Mouse (Mus musculus) spleen, adult 2 months (tissue): ENCODE data around the gene Med27. TPM values are rescaled to one million over a fixed set of nuclear protein-coding genes. Genes with fewer than 3 reads are reported as not detected.

ENCODE experiments used
- DNase-seq, 2 experiments: peaks; one replicate each; pipeline versions ENCODE4 v3.0.0 to v3.0.0-alpha.2; 2012 to 2021; ENCODE audit warnings: low spot score in 2 of 2, low read depth in 1 of 2
- H3K27ac ChIP-seq: fragments of 200-500 bp; 2 replicates; pipeline ENCODE4 v1.5.1; 2012; ENCODE audit warnings: low read length, inconsistent platforms; ENCODE audit not compliant: insufficient read depth
- H3K27me3 ChIP-seq: fragments of 200-500 bp; 2 replicates; pipeline ENCODE4 v1.6.1; 2012; ENCODE audit warnings: mild to moderate bottlenecking, moderate library complexity, low read length, inconsistent platforms; ENCODE audit not compliant: control insufficient read depth, insufficient read depth
- H3K36me3 ChIP-seq: fragments of 200-500 bp; 2 replicates; pipeline ENCODE4 v1.6.1; 2012; ENCODE audit warnings: mild to moderate bottlenecking, low read length, inconsistent platforms; ENCODE audit not compliant: control insufficient read depth, insufficient read depth
- H3K4me1 ChIP-seq: fragments of 200-500 bp; 2 replicates; pipeline ENCODE4 v1.6.1; 2011; ENCODE audit warnings: inconsistent platforms; ENCODE audit not compliant: control insufficient read depth, insufficient read depth, insufficient read length
- H3K4me3 ChIP-seq: fragments of 200-500 bp; 2 replicates; pipeline ENCODE4 v1.5.1; 2011; ENCODE audit warnings: mild to moderate bottlenecking, inconsistent platforms; ENCODE audit not compliant: insufficient read depth, insufficient read length; ENCODE audit errors: extremely low read depth
- CTCF ChIP-seq: fragments of 200-500 bp; IDR thresholded peaks from 2 replicates; pipeline ENCODE4 v1.5.1; 2011; ENCODE audit warnings: mild to moderate bottlenecking, inconsistent platforms; ENCODE audit not compliant: insufficient read depth, insufficient read length, insufficient replicate concordance; ENCODE audit errors: extremely low read depth
- POLR2A ChIP-seq: fragments of 200-500 bp; IDR thresholded peaks from 2 replicates; pipeline ENCODE4 v1.6.1; 2011; ENCODE audit warnings: low read depth, low read length, inconsistent platforms
- WGBS: fragments of 180-500 bp; shearing (Covaris S2); methylation state at CpG from one replicate; pipeline ENCODE4 v1.1.7; 2018; 5-methylcytosine and 5-hydroxymethylcytosine counted together
- polyA plus RNA-seq: library from polyadenylated mRNA; depleted of rRNA; stranded (reverse); fragments of >200 nt; gene quantifications from 2 replicates; pipeline ENCODE4 v1.2.3, GENCODE M21; 2012; rRNA removed

Med27 gene
- polyA plus RNA-seq, 1 experiment: 27.6 TPM

DNA sequence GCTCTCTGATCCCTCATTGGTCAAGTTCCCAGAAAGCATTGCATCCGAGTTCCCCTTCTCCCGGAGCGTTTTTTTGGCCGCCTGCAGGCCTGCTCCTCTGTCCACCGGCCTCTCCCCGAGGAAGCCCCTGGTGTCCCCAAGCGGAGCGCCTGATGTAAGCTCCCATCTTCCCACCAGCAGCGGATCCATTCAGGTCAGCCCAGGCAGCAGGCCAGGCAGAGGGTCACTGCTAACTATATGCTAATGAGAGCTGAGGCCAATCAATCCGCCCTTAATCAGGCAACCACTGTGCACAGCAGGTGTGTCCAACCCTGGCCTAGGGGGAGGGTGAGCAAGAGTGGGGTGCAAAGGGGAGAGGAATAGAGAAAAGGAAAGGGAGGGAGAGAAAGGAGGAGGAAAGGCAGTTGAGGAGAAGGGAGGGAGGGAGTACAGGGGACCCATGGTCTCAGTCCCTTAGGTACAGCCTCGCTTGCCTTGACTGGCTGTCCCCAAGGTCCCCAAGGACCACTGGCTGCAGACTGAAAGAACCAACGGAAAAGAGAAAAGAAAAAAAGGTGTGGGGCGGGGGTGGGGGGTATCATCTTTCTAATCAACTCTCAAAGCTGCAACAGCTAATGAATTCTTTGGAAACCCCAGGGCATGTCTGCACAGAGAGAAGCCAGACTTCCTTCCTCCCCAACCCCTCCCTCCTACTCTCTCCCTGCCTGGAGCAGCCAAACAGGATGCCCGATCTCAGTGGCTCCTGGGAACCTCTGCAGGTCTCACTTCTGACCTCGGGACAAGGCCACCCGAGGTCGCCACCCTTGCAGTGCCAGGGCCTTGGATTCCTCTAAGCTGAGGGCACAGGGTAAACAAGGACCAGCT, 219.2 kb downstream of the Med27 start:
- no peak for TF ChIP-seq POLR2A
- TF ChIP-seq CTCF: no peak
- no peak overlapping the region for H3K27ac ChIP-seq
- no peaks in the 10 kb centered on the region for H3K36me3 ChIP-seq
- no peaks in the 10 kb centered on the region for H3K4me1 ChIP-seq
- WGBS: 47% methylated on average over 17 of the region's 17 CpGs
- no peak overlapping the region for H3K4me3 ChIP-seq
- no peaks in the 10 kb centered on the region; the same call in 1 of the 2 replicates for H3K27me3 ChIP-seq
- DNase-seq: no peak

DNA sequence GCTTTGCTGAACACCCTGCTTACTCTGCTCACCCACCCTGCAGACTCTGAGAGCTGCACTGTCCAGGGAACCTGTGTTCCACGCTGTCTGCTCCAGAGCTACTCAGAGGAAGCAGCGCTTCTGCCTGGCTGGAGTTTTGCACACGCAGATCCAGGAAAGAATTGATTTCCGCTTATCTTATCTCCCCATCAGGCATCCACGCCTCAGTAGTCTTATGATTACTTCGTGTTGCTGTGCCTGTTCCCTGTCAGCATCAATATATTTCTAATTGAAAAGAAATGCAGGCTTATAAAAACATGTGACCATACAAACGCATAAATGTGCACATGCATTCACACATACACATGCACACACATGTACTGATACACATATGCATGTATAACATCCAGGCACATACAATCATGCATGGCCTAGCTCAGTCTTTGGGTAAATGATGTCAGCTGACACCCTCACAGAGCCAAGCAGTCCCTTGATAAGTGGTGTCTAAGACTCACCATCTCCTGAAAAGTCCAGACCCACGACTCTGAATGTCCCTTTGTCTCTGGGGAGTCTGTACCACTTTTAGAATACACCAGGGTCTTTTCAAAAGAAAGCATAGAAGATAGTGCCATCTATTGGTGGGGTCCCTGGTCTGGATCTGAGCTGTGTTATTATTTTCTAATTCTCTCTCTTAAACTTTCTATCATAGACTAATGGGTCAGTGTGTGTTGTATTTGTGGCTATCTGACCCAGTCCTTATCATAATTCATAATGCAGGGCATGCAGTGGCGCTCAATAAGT, 225.5 kb downstream of the Med27 start:
- Histone ChIP-seq H3K36me3 (no peaks in the 10 kb centered on the region), H3K4me3 (no peak overlapping the region), H3K27ac (no peak overlapping the region), H3K27me3 (no peaks in the 10 kb centered on the region), H3K4me1 (no peaks in the 10 kb centered on the region)
- 66% methylated on average over 9 of the region's 9 CpGs for WGBS
- TF ChIP-seq CTCF (no peak), POLR2A (no peak)
- DNase-seq: no peak

DNA sequence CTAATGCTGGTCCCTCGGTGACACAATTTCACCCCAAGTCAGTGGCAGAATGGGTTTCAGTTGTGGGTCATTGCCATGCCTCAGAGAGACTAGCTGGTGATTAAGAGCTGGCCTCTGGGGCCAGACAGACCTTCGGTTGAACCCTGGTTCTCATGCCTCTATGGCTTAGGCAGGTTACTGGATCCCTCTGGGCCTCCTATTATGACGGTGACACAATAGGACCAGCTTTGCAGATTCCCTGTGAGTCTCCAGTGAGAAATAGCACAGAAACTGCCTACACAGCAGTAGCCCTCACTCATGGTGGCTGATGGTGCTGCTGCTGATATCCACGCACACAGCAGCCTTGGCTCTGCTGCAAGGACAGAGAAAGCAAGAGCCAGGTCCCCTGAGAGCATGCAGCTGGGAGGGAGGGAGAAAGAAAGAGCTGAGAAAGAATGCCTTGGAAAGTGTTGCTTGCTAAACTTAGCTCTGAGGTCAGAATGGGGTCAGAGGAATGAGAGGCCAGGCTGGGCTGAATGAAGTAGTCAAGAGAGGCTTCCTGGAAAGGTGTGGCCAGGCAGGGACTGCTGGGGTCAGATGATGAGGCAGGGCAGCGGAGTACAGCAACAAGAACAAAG, 226.3 kb downstream of the Med27 start:
- WGBS: 76% methylated on average over 5 of the region's 5 CpGs

DNA sequence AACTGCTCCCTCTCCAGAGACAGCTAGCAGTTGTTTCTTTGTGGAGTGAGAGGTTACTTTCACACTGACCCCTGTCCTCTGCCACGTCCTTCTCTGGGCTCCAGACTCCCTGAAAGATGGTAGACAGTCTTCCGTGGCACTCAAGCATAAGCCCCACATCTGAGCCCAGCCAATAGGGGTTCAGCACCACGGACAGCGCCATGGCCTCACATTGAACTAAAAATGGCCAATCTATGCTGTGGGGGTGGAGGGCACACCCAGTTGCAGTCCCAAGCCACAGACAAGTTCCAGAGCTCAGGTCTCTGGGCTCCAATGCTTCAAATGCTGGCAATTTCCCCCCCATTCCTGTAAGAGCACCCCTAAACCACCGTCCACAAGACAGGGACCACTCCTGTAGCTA, 227.0 kb downstream of the Med27 start:
- no peaks in the 10 kb centered on the region for H3K4me1 ChIP-seq
- no peaks in the 10 kb centered on the region for H3K36me3 ChIP-seq
- no peak for TF ChIP-seq POLR2A
- no peak for TF ChIP-seq CTCF
- H3K27me3 ChIP-seq: no peaks in the 10 kb centered on the region
- 10% methylated on average over 5 of the region's 5 CpGs for WGBS
- peak in 1 of 2 experiments; percentile 18 for DNase-seq
- H3K4me3 ChIP-seq: no peak overlapping the region
- H3K27ac ChIP-seq: no peak overlapping the region

More for the DNA sequence above, 226.3 kb downstream of the Med27 start:
- no peak overlapping the region for H3K4me3 ChIP-seq
- no peaks in the 10 kb centered on the region for H3K27me3 ChIP-seq
- TF ChIP-seq CTCF (no peak), POLR2A (no peak)
- no peak overlapping the region for H3K27ac ChIP-seq
- no peaks in the 10 kb centered on the region for H3K4me1 ChIP-seq
- H3K36me3 ChIP-seq: no peaks in the 10 kb centered on the region
- DNase-seq: no peak

DNA sequence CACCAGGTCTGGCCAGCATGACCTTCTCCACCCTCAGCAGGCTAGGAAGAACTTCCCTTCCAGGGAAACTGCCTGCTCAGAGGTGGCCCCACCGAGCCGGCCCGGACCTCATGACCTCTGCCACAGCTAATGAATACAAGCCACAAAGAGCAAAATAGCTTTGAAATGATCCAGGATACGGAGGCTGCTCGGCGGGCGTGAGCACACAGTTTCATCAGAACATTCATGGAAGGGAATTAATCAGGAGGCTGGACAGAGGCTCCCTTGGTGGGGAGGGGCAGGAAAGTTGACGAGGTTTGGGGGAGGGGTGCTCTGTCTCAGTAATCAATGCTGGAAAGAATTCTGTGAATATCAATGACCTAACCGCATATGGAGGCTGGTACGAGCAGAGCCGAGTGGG, 227.6 kb downstream of the Med27 start:
- no peak for TF ChIP-seq CTCF
- no peak for TF ChIP-seq POLR2A
- H3K4me1 ChIP-seq: no peaks in the 10 kb centered on the region
- no peak overlapping the region for H3K27ac ChIP-seq
- no peaks in the 10 kb centered on the region for H3K36me3 ChIP-seq
- H3K27me3 ChIP-seq: no peaks in the 10 kb centered on the region
- no peak for DNase-seq
- WGBS: 58% methylated on average over 11 of the region's 11 CpGs
- no peak overlapping the region for H3K4me3 ChIP-seq

Other genes starting within 250 kb of the Med27 start
- gene Setx, start 222.6 kb upstream of the Med27 start, polyA plus RNA-seq: 6.6 and 7.2 TPM in 2 replicates
- 40.6 and 51.0 TPM in 2 replicates for gene Ntng2, start 93.8 kb upstream of the Med27 start, polyA plus RNA-seq